Mouse (Mus musculus) embryonic fibroblast, embryonic 13.5 days (primary cell): ENCODE results near the gene Mcoln2. TPM values are rescaled to one million over a fixed set of nuclear protein-coding genes. Genes with fewer than 3 reads are reported as not detected.

ENCODE experiments used
- H3K27ac ChIP-seq: 2 replicates; pipeline ENCODE4 v1.5.1; 2012; ENCODE audit warnings: low read length, control low read depth, inconsistent platforms; ENCODE audit not compliant: insufficient read depth
- H3K4me1 ChIP-seq: 2 replicates; pipeline ENCODE4 v1.6.1; 2011; ENCODE audit warnings: low read length; ENCODE audit not compliant: control insufficient read depth, insufficient read depth
- H3K4me3 ChIP-seq: 2 replicates; pipeline ENCODE4 v1.5.1; 2011; ENCODE audit warnings: mild to moderate bottlenecking, control low read depth, low read length; ENCODE audit not compliant: insufficient read depth
- CTCF ChIP-seq: IDR thresholded peaks from 2 replicates; pipeline ENCODE4 v1.5.1; 2011; ENCODE audit warnings: mild to moderate bottlenecking, control low read depth, low read length, moderate library complexity, borderline replicate concordance; ENCODE audit not compliant: insufficient read depth
- POLR2A ChIP-seq: IDR thresholded peaks from 2 replicates; pipeline ENCODE4 v1.6.1; 2011; ENCODE audit warnings: low read depth, mild to moderate bottlenecking, control low read depth, low read length, moderate library complexity
- polyA plus RNA-seq: library from polyadenylated mRNA; stranded (reverse); fragments of >200 nt; gene quantifications from 2 replicates; pipeline ENCODE4 v1.2.4, GENCODE M21; 2011; ENCODE audit warnings: low read depth; ENCODE audit not compliant: missing spikeins, insufficient read length

Gene Mcoln2
- polyA plus RNA-seq, 1 experiment = 0.70 TPM

DNA sequence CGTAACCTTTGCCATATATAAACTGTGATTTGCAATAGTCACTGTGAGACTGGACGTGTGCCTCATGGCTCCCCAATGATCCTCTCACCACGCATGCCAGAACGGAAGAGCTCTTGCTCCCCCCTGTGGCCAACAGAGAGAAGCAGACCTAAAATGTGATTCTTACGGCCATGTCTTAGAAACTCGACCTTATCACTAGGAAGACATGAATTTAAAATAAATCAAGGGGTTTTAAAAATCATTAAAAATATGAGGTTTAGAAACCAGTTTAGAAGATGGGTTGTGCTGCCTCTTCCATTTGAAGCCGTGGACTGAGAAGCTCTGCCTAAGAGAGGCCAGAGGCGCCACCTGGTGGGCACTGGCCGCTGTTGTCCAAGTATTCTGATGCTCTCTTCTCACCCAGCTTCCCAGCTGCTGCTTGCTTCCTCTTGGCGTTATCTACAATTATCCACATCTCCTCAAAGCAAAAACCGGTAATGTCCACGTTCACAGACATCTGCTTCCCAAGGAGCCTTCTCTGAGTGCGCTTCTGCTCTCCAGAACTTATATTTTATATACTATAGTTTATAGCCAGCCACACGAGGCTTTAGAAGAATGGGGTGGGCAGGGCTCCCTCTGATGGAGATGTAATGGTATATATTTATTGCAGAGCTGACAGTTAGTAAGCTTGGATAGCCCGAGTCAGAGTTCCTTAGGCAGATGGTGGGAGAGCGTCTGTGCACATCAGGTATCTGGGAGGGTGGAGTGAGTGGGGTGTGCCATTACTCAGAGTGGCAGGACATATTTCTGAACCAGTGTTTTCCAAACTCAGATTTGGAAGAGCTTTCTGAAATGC, 28.3 kb downstream of the Mcoln2 start:
- peak; percentile 77 for TF ChIP-seq CTCF
- no peak for TF ChIP-seq POLR2A
- Histone ChIP-seq H3K4me3 (peak overlapping the region; percentile 13; the same call in 1 of the 2 replicates), H3K4me1 (no peaks in the 10 kb centered on the region), H3K27ac (peak overlapping the region; percentile 60; the same call in 1 of the 2 replicates)

DNA sequence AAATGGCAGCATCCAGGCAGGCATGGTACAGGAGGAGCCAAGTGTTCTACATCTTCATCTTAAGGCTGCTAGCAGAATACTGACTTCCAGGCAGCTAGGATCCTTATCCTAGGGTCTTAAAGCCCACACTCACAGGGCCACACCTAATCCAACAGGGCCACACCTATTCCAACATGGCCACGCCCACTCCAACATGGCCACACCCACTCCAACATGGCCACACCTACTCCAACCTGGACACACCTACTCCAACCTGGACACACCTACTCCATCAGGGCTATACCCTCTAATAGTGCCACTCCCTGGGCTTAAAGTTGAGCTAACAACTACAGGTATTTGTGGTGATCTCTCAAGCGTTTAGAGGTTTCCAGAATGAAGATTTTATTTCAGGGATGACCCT, 30.7 kb downstream of the Mcoln2 start:
- Histone ChIP-seq H3K4me1 (no peaks in the 10 kb centered on the region), H3K27ac (no peak overlapping the region), H3K4me3 (no peak overlapping the region)
- TF ChIP-seq POLR2A = no peak
- TF ChIP-seq CTCF = no peak

DNA sequence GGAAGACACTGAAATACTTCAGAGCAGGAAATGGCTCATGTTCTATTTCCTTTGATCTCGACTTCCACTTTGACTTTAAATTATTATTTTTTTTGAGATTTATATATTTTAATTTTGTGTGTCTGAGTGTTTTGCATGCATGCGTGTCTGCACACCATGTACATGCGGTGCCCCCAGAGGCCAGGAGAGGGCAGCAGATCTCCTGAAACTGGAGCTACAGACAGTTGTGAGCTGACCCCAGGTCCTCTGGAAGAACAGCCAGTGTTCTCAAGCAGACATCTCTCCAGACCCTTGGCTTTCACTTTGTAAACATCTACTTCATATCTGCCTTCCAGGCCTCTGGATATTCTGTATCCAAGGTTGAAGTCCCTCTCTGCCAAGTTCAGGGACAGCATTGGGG, 31.4 kb downstream of the Mcoln2 start:
- no peak overlapping the region for H3K4me3 ChIP-seq

DNA sequence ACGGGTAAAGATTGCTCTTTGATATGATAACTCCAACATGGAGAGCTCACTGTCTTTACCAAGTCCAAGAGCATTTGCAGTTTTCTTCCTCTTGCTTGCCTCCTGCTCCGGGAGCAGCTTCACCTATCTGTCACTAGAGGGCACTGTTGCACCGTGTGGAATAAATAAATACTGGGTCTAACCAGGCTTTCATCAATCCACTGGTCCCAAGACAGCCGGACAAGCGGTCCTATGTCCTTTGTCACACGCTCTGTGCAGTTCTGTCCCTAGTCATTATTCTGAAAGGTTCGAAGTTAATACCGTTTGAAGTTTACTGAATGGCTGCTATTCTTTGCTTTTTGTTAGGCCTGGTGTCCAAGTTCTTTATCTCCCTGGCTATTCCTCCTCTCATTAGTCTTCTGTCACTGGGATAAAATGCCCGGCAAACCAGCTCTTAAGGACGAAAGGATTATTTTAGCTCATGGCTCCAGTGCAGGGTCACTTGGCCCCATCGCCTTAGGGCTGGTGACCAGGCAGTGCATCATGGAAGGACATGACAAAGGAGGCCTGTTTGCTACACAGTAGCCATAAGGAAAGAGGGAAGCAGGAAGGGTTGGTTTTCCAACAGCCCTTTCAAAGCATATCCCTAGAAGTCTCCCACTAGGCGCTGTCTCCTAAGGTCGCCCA, 35.5 kb downstream of the Mcoln2 start:
- H3K4me3 ChIP-seq = no peak overlapping the region
- no peak overlapping the region for H3K27ac ChIP-seq
- H3K4me1 ChIP-seq = no peaks in the 10 kb centered on the region
- TF ChIP-seq POLR2A = no peak
- TF ChIP-seq CTCF = peak; percentile 75; the same call in 1 of the 2 replicates

More for the DNA sequence above, 31.4 kb downstream of the Mcoln2 start:
- no peak overlapping the region for H3K27ac ChIP-seq
- no peaks in the 10 kb centered on the region for H3K4me1 ChIP-seq
- TF ChIP-seq POLR2A (no peak), CTCF (peak; percentile 72; the same call in 1 of the 2 replicates)

DNA sequence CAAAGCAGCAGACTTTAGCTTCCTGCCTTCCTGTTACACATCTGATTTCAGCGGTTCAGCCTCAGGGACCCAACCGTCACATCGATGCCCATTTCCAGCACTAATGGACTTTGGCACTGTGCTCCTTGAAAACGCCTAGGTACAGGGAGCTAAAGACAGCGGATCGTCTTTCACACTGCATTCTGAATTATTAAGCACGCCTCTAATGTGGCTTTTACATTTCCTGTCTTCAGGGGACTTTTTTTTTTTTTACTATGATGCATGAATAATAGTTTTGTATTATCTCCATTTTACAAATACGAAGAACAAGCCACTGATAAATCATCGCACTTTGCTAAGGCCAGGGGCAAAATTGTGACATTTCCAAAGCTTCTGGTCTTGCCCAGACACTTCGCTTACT, 36.4 kb downstream of the Mcoln2 start:
- TF ChIP-seq POLR2A (no peak), CTCF (no peak)
- Histone ChIP-seq H3K4me3 (no peak overlapping the region), H3K27ac (no peak overlapping the region), H3K4me1 (no peaks in the 10 kb centered on the region)

DNA sequence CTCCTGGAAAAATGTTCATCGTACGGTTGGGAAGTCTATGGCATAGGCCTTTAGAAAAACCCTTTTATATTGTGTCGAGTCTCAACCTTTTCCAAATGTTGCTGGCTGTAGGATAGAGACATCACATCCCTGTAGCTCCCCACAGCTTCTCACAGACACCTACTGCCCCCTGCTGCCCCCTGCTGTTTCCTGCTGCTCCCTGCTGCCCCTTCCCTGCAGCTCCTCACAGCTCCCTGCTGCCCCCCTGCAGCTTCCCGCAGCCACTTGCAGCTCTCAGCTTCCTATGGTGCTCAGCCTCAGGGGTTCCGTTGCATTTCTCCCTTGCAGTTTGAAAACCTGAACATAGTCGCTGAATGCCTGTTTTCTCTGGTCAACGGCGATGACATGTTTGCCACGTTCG, 40.3 kb downstream of the Mcoln2 start:
- no peak overlapping the region for H3K27ac ChIP-seq
- no peaks in the 10 kb centered on the region for H3K4me1 ChIP-seq
- H3K4me3 ChIP-seq = no peak overlapping the region
- 0 out of 2 replicates have a peak, but pooled peaks have one; percentile 8 for TF ChIP-seq CTCF
- no peak for TF ChIP-seq POLR2A

DNA sequence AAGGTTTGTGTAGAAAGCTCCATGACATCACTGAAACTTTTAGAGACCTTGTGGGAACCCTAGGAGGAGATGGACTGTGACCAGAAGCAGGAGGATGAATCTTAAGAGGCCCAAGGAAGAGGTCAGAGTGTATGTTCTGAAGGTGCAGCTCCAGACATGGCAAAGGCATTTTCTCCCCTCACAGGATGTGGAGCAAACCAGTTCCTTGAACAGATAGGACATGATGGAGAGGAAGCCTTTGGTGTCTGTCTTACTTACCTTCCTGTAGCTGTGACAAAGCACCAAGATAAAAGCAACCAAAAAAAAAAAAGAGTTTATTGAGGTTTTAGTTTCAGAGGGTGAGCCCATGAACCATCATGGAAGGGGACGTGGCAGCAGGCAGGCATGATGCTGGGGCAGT, 42.9 kb downstream of the Mcoln2 start:
- H3K4me3 ChIP-seq = no peak overlapping the region
- no peak for TF ChIP-seq POLR2A
- TF ChIP-seq CTCF = no peak
- no peaks in the 10 kb centered on the region for H3K4me1 ChIP-seq
- H3K27ac ChIP-seq = no peak overlapping the region

DNA sequence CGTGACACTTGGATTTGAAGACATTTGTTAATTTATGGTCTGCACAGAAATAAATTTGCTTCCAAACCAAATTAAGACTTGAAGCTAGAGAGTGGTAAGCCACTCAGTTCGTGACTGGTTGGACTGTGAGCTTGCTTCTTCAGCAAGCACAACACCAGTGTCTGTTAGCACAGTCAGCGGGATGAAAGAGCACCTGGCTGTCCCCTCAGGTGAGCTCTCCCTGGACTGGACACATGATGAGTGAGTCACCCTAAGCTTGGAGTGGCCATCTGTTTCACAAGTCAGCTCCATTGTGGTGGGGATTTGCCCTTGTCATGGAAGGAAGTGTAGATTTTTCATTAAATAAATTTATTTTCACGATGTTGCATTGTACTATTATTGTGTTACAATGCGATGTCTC, 45.5 kb downstream of the Mcoln2 start:
- TF ChIP-seq CTCF = no peak
- 0 out of 2 replicates have a peak, but pooled peaks cover 2% of the 10 kb centered on the region for H3K4me1 ChIP-seq

DNA sequence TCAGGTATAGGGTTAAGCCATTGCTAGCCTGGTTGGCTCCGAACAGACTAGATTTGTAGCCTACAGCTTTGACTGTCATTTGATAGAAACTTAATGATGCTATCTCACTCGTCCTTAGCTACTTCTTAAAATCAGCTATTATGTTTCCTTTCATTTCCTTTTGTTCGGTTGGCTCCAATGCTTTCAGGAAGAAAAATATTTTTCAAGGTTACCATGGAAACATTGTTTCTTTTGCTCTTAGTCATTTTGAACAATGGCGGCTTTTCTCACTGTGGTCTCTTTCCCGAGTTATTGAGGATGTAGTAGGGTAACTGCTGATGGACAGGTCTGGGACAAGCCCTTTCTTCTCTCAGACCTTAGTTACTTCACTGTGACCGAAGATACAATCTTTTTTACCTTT, 46.7 kb downstream of the Mcoln2 start:
- H3K27ac ChIP-seq = no peak overlapping the region
- no peak overlapping the region for H3K4me3 ChIP-seq
- 0 out of 2 replicates have a peak, but pooled peaks cover 2% of the 10 kb centered on the region for H3K4me1 ChIP-seq
- no peak for TF ChIP-seq POLR2A
- TF ChIP-seq CTCF = no peak

More for the DNA sequence above, 45.5 kb downstream of the Mcoln2 start:
- Histone ChIP-seq H3K27ac (no peak overlapping the region), H3K4me3 (no peak overlapping the region)

DNA sequence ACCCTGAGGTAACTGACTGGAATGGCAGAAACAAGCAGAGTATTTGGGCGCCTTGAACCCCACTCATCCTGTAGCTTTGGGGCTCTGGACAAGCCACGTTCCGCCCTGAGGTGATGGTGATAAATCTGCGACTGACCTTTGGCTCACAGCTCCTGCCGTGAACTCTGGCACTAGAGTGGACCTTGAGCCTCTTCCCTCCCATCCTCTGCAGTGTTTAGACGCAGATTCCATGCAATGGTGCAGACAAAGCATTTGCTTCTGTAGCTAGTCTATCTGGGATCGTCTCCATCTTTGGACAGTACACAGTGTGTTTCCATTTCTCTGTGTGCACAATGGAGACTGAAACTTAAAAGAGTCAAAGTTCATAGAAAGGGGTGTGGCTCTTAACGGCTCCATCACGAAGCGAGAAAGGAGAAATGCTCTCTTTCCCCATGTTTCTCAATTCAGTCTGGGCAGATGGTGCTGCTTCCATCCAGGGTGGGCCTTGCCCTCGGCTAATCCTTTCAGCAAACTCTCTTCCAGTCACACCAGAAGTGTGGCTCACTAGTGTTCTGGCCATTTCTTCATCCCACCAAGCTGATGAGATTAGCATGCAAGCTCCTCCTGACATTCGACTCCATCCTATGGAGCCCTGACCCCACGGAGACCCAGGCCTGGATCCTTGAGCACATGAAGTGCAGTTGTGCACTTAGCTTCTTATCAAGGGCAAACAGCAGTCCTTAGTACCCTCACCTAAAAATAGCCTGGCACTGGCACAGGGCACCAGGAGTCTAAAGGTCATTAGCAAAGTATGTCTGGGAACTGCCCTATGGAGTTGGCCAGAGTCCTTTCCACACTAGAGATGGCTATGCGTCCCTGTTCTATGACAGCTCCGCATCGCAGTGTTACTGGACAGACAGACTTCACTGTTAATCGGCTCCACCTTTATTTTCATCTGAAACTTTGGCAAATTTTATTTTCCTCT, 47.4 kb downstream of the Mcoln2 start:
- no peak overlapping the region for H3K27ac ChIP-seq
- no peak overlapping the region for H3K4me3 ChIP-seq
- 0 out of 2 replicates have a peak, but pooled peaks cover 2% of the 10 kb centered on the region for H3K4me1 ChIP-seq
- no peak for TF ChIP-seq POLR2A
